Mouse (Mus musculus): ENCODE results near the gene Mapk11. TPM values are rescaled to one million over a fixed set of nuclear protein-coding genes. Genes with fewer than 3 reads are reported as not detected.

The Mapk11 gene
- 6.6 and 12.7 TPM in 2 replicates for total RNA-seq (2012; rRNA removed)

- H3K4me1 ChIP-seq (ENCODE audit: control insufficient read depth in 2 of 2, insufficient read depth in 2 of 2, low read length in 2 of 2, poor library complexity in 1 of 2) = peaks cover 0 to 36% of the 10 kb centered on the region in 2 experiments; a peak in 3 of 4 replicates
- no peak for DNase-seq (ENCODE audit: low read depth, low spot score)
- peak within 1 kb of the TSS; percentile 78 for H3K9ac ChIP-seq (ENCODE audit: insufficient read depth, low read depth, low read length, poor library complexity, severe bottlenecking)
- no peaks in the 10 kb centered on the region; the same call in 1 of the 2 replicates for H3K36me3 ChIP-seq (ENCODE audit: control insufficient read depth, insufficient read depth, low read length, poor library complexity, severe bottlenecking)
- peak within 1 kb of the TSS; percentile 68 to 80 for H3K4me3 ChIP-seq (ENCODE audit: insufficient read depth in 1 of 2, low read depth in 1 of 2, low read length in 2 of 2, poor library complexity in 1 of 2, severe bottlenecking in 1 of 2)
- no peaks in the 10 kb centered on the region for H3K9me3 ChIP-seq (ENCODE audit: control insufficient read depth, insufficient read depth, low read depth, low read length)
- TF ChIP-seq HCFC1 (IDR thresholded peaks at IDR 0.05; ENCODE audit: borderline replicate concordance, insufficient read depth, low read length) = no peak
- TF ChIP-seq CHD2 (IDR thresholded peaks at IDR 0.05; ENCODE audit: low read depth, low read length) = no peak
- no peak for TF ChIP-seq ZNF384 (IDR thresholded peaks at IDR 0.05; ENCODE audit: low read depth, low read length)
- H3K27ac ChIP-seq (ENCODE audit: insufficient read depth, low read depth, low read length, poor library complexity, severe bottlenecking) = no peak within 1 kb of the TSS
- in situ Hi-C loops (cut with MboI; ENCODE audit: low sequenced_read_pairs in 2 of 2, unreplicated experiment in 2 of 2) = no loop called here
These were observed at the start of gene Mapk11 for GRCm38 (mm10) chr15:89149271-89150040. Gene Mapk11 (minus strand): TSS chr15:89149628.

- Histone ChIP-seq H3K27ac (ENCODE audit: insufficient read depth, low read depth, low read length, poor library complexity, severe bottlenecking) (no peak overlapping the region), H3K9me3 (ENCODE audit: control insufficient read depth, insufficient read depth, low read depth, low read length) (no peaks in the 10 kb centered on the region)
- in situ Hi-C loops (cut with MboI; ENCODE audit: low sequenced_read_pairs in 2 of 2, unreplicated experiment in 2 of 2) = no loop called here
These were observed 47.6 kb upstream of the Mapk11 start for GRCm38 (mm10) chr15:89197056-89197455.

DNA sequence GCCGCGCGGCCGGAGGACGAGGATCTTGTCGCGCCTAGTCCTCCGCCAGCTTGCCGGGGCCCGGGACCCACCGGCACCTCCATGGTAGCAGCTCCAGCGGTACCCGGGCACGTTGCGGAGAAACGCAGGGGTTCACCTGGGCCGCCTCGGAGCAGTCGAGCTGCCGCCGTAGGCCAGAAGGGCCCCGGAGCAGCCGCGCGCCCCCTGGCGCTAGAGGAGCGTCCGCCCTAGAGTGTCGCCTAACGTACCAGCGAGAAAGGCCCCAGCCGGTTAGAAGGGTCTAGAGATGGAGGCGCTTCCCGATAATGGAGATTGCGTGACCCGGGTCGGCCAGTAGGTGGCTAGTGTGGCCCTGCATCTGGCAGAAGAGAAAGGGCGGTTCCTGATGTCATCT, 46.9 kb upstream of the Mapk11 start, which contains the start of gene Dennd6b:
Gene Dennd6b, minus strand, starts transcription at position 184 of the 394 bp plus-strand sequence.
- peak; percentile 96 for DNase-seq (ENCODE audit: low read depth, low spot score)
- Histone ChIP-seq H3K27ac (ENCODE audit: insufficient read depth, low read depth, low read length, poor library complexity, severe bottlenecking) (peak within 1 kb of the TSS; percentile 86), H3K36me3 (ENCODE audit: control insufficient read depth, insufficient read depth, low read length, poor library complexity, severe bottlenecking) (peaks cover 4% of the 10 kb centered on the region; the same call in 1 of the 2 replicates), H3K9me3 (ENCODE audit: control insufficient read depth, insufficient read depth, low read depth, low read length) (no peaks in the 10 kb centered on the region), H3K4me3 (ENCODE audit: insufficient read depth in 1 of 2, low read depth in 1 of 2, low read length in 2 of 2, poor library complexity in 1 of 2, severe bottlenecking in 1 of 2) (peak within 1 kb of the TSS; percentile 95), H3K4me1 (ENCODE audit: control insufficient read depth in 2 of 2, insufficient read depth in 2 of 2, low read length in 2 of 2, poor library complexity in 1 of 2) (no peaks in the 10 kb centered on the region; a peak in 1 of 4 replicates), H3K9ac (ENCODE audit: insufficient read depth, low read depth, low read length, poor library complexity, severe bottlenecking) (peak within 1 kb of the TSS; percentile 95)
- in situ Hi-C loops (cut with MboI; ENCODE audit: low sequenced_read_pairs in 2 of 2, unreplicated experiment in 2 of 2) = no loop called here
- TF ChIP-seq ZNF384 (IDR thresholded peaks at IDR 0.05; ENCODE audit: low read depth, low read length) = 0 out of 2 replicates have a peak, but pooled peaks have one; percentile 43
- no peak for TF ChIP-seq CHD2 (IDR thresholded peaks at IDR 0.05; ENCODE audit: low read depth, low read length)
- peak; percentile 69; the same call in 1 of the 2 replicates for TF ChIP-seq HCFC1 (IDR thresholded peaks at IDR 0.05; ENCODE audit: borderline replicate concordance, insufficient read depth, low read length)
- 0 out of 2 replicates have a peak, but pooled peaks have one; percentile 9 for TF ChIP-seq MAFK (IDR thresholded peaks at IDR 0.05; ENCODE audit: insufficient read depth, low read depth, low read length)
- 0 out of 2 replicates have a peak, but pooled peaks have one; percentile 22 for TF ChIP-seq ZC3H11A (IDR thresholded peaks at IDR 0.05; ENCODE audit: borderline replicate concordance, low read depth, low read length)

More at GRCm38 (mm10) chr15:89197056-89197455, 47.6 kb upstream of the Mapk11 start:
- Histone ChIP-seq H3K4me3 (ENCODE audit: insufficient read depth in 1 of 2, low read depth in 1 of 2, low read length in 2 of 2, poor library complexity in 1 of 2, severe bottlenecking in 1 of 2) (peak overlapping the region; percentile 95; a peak in 3 of 4 replicates), H3K36me3 (ENCODE audit: control insufficient read depth, insufficient read depth, low read length, poor library complexity, severe bottlenecking) (peaks cover 4% of the 10 kb centered on the region; the same call in 1 of the 2 replicates), H3K4me1 (ENCODE audit: control insufficient read depth in 2 of 2, insufficient read depth in 2 of 2, low read length in 2 of 2, poor library complexity in 1 of 2) (no peaks in the 10 kb centered on the region; a peak in 1 of 4 replicates), H3K9ac (ENCODE audit: insufficient read depth, low read depth, low read length, poor library complexity, severe bottlenecking) (peak overlapping the region; percentile 29; the same call in 1 of the 2 replicates)
- TF ChIP-seq CHD2 (IDR thresholded peaks at IDR 0.05; ENCODE audit: low read depth, low read length) (no peak), HCFC1 (IDR thresholded peaks at IDR 0.05; ENCODE audit: borderline replicate concordance, insufficient read depth, low read length) (no peak), MAFK (IDR thresholded peaks at IDR 0.05; ENCODE audit: insufficient read depth, low read depth, low read length) (no peak), ZC3H11A (IDR thresholded peaks at IDR 0.05; ENCODE audit: borderline replicate concordance, low read depth, low read length) (no peak), ZNF384 (IDR thresholded peaks at IDR 0.05; ENCODE audit: low read depth, low read length) (no peak)
- no peak for DNase-seq (ENCODE audit: low read depth, low spot score)

DNA sequence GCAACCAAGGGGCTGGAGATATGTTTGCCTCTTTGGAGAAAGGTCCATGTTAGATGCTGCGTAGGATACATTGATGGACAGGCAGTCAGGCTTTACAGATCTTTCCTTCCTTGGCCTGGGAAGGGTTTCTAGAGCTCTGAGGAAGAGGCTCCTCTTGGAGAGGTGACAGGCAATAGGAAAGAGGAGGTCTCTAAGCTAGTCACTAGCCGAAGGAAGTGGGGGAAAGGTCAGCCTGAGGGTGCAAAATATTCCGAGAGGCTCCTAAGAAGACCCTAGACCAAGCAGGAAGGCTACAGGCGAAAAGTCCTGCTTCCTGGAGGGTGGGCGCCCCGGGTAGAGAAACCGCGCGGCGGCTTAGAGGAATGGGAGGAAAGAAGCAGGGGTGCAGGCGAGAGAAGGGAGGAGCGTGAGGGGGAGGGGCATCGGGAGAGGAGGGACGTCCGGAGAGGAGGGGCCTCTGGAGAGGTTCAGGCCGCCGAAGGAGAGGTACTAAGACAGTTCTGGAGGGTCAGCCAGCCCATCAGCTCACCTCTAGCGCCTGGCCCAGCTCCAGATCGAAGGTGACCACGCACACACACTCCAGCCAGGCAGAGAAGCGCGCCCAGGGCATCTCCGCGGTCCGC, 46.4 kb upstream of the Mapk11 start:
- in situ Hi-C loops (cut with MboI; ENCODE audit: low sequenced_read_pairs in 2 of 2, unreplicated experiment in 2 of 2) = no loop called here

More for the DNA sequence above, 46.4 kb upstream of the Mapk11 start:
- no peak for TF ChIP-seq ZNF384 (IDR thresholded peaks at IDR 0.05; ENCODE audit: low read depth, low read length)
- TF ChIP-seq HCFC1 (IDR thresholded peaks at IDR 0.05; ENCODE audit: borderline replicate concordance, insufficient read depth, low read length) = no peak
- no peak for TF ChIP-seq MAFK (IDR thresholded peaks at IDR 0.05; ENCODE audit: insufficient read depth, low read depth, low read length)
- TF ChIP-seq CHD2 (IDR thresholded peaks at IDR 0.05; ENCODE audit: low read depth, low read length) = no peak
- no peak for TF ChIP-seq ZC3H11A (IDR thresholded peaks at IDR 0.05; ENCODE audit: borderline replicate concordance, low read depth, low read length)
- Histone ChIP-seq H3K27ac (ENCODE audit: insufficient read depth, low read depth, low read length, poor library complexity, severe bottlenecking) (peak overlapping the region; percentile 86), H3K9ac (ENCODE audit: insufficient read depth, low read depth, low read length, poor library complexity, severe bottlenecking) (peak overlapping the region; percentile 95), H3K4me3 (ENCODE audit: insufficient read depth in 1 of 2, low read depth in 1 of 2, low read length in 2 of 2, poor library complexity in 1 of 2, severe bottlenecking in 1 of 2) (peak overlapping the region; percentile 95), H3K36me3 (ENCODE audit: control insufficient read depth, insufficient read depth, low read length, poor library complexity, severe bottlenecking) (peaks cover 5% of the 10 kb centered on the region; the same call in 1 of the 2 replicates), H3K4me1 (ENCODE audit: control insufficient read depth in 2 of 2, insufficient read depth in 2 of 2, low read length in 2 of 2, poor library complexity in 1 of 2) (no peaks in the 10 kb centered on the region; a peak in 1 of 4 replicates), H3K9me3 (ENCODE audit: control insufficient read depth, insufficient read depth, low read depth, low read length) (no peaks in the 10 kb centered on the region)
- DNase-seq (ENCODE audit: low read depth, low spot score) = peak; percentile 83
